Mouse (Mus musculus) activated CD4-positive, CD25-positive, alpha-beta regulatory T cell, adult 4 months (primary cell): Measurements from ENCODE around the gene Olfr681. TPM values are rescaled to one million over a fixed set of nuclear protein-coding genes. Genes with fewer than 3 reads are reported as not detected.
"Not testable (repeated sequence)": the region's sequence is repeated elsewhere in the genome, so short reads cannot be mapped to it uniquely, and the experiment has no call there.

Source experiments
- ATAC-seq: one replicate; pipeline ENCODE4 v1.8.0; 2017
- polyA plus RNA-seq, 2 experiments: library from polyadenylated mRNA; unstranded; fragments of 100-300 nt; shearing (Covaris generic); gene quantifications; one replicate each; pipeline ENCODE4 v1.2.1; 2017

Gene Olfr681
- polyA plus RNA-seq: not detected

GRCm38 (mm10) chr7:105116536-105116935, at the start of gene Olfr681:
TSS of gene Olfr681 (plus strand) at chr7:105116836.
- no peak for ATAC-seq

GRCm38 (mm10) chr7:105080905-105081304, 35.7 kb upstream of the Olfr681 start, which contains the start of gene Olfr679:
TSS of gene Olfr679 (plus strand) at chr7:105081205.
- ATAC-seq: no peak

GRCm38 (mm10) chr7:105092717-105093116, 23.9 kb upstream of the Olfr681 start, which contains the start of gene Olfr680-ps1:
TSS of gene Olfr680-ps1 (minus strand) at chr7:105092817.
- not testable (repeated sequence) for ATAC-seq

- ATAC-seq: no peak
Observed at GRCm38 (mm10) chr7:105141275-105141674, 24.6 kb downstream of the Olfr681 start.

- ATAC-seq: no peak
Observed at GRCm38 (mm10) chr7:105146912-105147311, 30.3 kb downstream of the Olfr681 start, which contains the start of gene Olfr683. TSS of gene Olfr683 (minus strand) at chr7:105147012.

GRCm38 (mm10) chr7:105163553-105163952, 46.9 kb downstream of the Olfr681 start, which contains the start of gene Olfr684:
TSS of gene Olfr684 (minus strand) at chr7:105163653.
- no peak for ATAC-seq

GRCm38 (mm10) chr7:105170773-105171172, 54.1 kb downstream of the Olfr681 start:
- ATAC-seq: no peak

Other genes with a start within 250 kb of the Olfr681 start
- gene Olfr665, start 238.8 kb upstream of the Olfr681 start, polyA plus RNA-seq: not detected
- gene Olfr666, start 220.9 kb upstream of the Olfr681 start, polyA plus RNA-seq: not detected
- not detected for gene Olfr667, start 195.4 kb upstream of the Olfr681 start, polyA plus RNA-seq
- gene Olfr668, start 188.8 kb upstream of the Olfr681 start, polyA plus RNA-seq: not detected
- gene Olfr669, start 182.6 kb upstream of the Olfr681 start, polyA plus RNA-seq: not detected
- gene Olfr670, start 154.2 kb upstream of the Olfr681 start, polyA plus RNA-seq: not detected
- not detected for gene Olfr671, start 137.7 kb upstream of the Olfr681 start, polyA plus RNA-seq
- not detected for gene Olfr672, start 114.8 kb upstream of the Olfr681 start, polyA plus RNA-seq
- gene Olfr675, start 88.4 kb upstream of the Olfr681 start, polyA plus RNA-seq: not detected
- not detected for gene Olfr676, start 84.1 kb upstream of the Olfr681 start, polyA plus RNA-seq
- gene Olfr677, start 65.5 kb upstream of the Olfr681 start, polyA plus RNA-seq: not detected
- not detected for gene Olfr678, start 52.4 kb upstream of the Olfr681 start, polyA plus RNA-seq
- gene Olfr679, start 35.6 kb upstream of the Olfr681 start, polyA plus RNA-seq: not detected
- not detected for gene Olfr680-ps1, start 24.0 kb upstream of the Olfr681 start, polyA plus RNA-seq
- gene Olfr683, start 30.2 kb downstream of the Olfr681 start, polyA plus RNA-seq: not detected
- gene Olfr684, start 46.8 kb downstream of the Olfr681 start, polyA plus RNA-seq: not detected
- not detected for gene Olfr685, start 69.2 kb downstream of the Olfr681 start, polyA plus RNA-seq
- gene Olfr686, start 90.6 kb downstream of the Olfr681 start, polyA plus RNA-seq: not detected
- gene Olfr688, start 171.3 kb downstream of the Olfr681 start, polyA plus RNA-seq: not detected
- not detected for gene Olfr689, start 194.3 kb downstream of the Olfr681 start, polyA plus RNA-seq
- not detected for gene Olfr690, start 217.3 kb downstream of the Olfr681 start, polyA plus RNA-seq
- under 1 TPM in 1 of 2 experiments, not detected in 1; 0.28 TPM for gene Olfr691, start 225.4 kb downstream of the Olfr681 start, polyA plus RNA-seq